Mouse (Mus musculus): ENCODE data around the gene Lrrc4b. TPM values are rescaled to one million over a fixed set of nuclear protein-coding genes. Genes with fewer than 3 reads are reported as not detected.
A peak's percentile ranks its signal among the peaks of the same experiment; 100 is the strongest.

Lrrc4b gene
- polyA plus RNA-seq, 1 experiment = 0.22 TPM

- 36% methylated on average over 12 of the region's 12 CpGs for WGBS
Observed at GRCm38 (mm10) chr7:44446070-44446855, 17.4 kb downstream of the Lrrc4b start.

DNA sequence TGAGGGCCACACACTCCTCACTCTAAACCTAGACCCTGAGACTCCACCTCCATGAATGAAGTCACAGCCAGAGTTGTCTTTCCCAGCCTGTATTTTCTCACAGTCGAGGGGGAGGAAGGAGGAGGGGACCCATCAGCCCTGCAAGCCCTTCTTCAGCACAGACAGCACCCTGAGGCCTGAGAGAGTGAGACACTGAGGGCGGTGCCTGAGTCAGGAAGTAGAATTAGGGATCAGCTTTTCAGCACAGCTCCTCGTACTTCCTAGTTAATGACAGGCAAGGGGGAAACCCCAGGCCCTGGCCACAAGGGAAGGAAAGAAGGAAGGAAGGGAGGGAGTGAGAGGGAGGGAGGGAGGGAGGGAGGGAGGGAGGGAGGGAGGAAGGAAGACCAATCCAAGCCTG lies 24.4 kb downstream of the Lrrc4b start:
- H3K27me3 ChIP-seq (ENCODE audit: control insufficient read depth, insufficient read depth, low read length) = no peaks in the 10 kb centered on the region
- H3K27ac ChIP-seq (ENCODE audit: insufficient read depth, low read length) = no peak overlapping the region
- WGBS = 2% methylated on average over 3 of the region's 3 CpGs
- no peaks in the 10 kb centered on the region for H3K4me1 ChIP-seq (ENCODE audit: control insufficient read depth, insufficient read depth, insufficient read length)
- TF ChIP-seq POLR2A (IDR thresholded peaks at IDR 0.05; ENCODE audit: low read depth, low read length) (no peak), CTCF (IDR thresholded peaks at IDR 0.05; ENCODE audit: extremely low read depth, insufficient read depth, insufficient read length, insufficient replicate concordance) (no peak)
- H3K36me3 ChIP-seq (ENCODE audit: control insufficient read depth, insufficient read depth, low read length) = no peaks in the 10 kb centered on the region
- DNase-seq (ENCODE audit: low read depth in 1 of 2, low spot score in 2 of 2) = no peak
- H3K4me3 ChIP-seq (ENCODE audit: extremely low read depth, insufficient read depth, insufficient read length) = no peak overlapping the region

More at GRCm38 (mm10) chr7:44446070-44446855, 17.4 kb downstream of the Lrrc4b start:
- Histone ChIP-seq H3K27ac (ENCODE audit: insufficient read depth, low read length) (no peak overlapping the region), H3K36me3 (ENCODE audit: control insufficient read depth, insufficient read depth, low read length) (no peaks in the 10 kb centered on the region), H3K4me3 (ENCODE audit: extremely low read depth, insufficient read depth, insufficient read length) (no peak overlapping the region), H3K4me1 (ENCODE audit: control insufficient read depth, insufficient read depth, insufficient read length) (no peaks in the 10 kb centered on the region), H3K27me3 (ENCODE audit: control insufficient read depth, insufficient read depth, low read length) (peaks cover 15% of the 10 kb centered on the region)
- DNase-seq (ENCODE audit: low read depth in 1 of 2, low spot score in 2 of 2) = no peak
- TF ChIP-seq CTCF (IDR thresholded peaks at IDR 0.05; ENCODE audit: extremely low read depth, insufficient read depth, insufficient read length, insufficient replicate concordance) = no peak
- no peak for TF ChIP-seq POLR2A (IDR thresholded peaks at IDR 0.05; ENCODE audit: low read depth, low read length)

DNA sequence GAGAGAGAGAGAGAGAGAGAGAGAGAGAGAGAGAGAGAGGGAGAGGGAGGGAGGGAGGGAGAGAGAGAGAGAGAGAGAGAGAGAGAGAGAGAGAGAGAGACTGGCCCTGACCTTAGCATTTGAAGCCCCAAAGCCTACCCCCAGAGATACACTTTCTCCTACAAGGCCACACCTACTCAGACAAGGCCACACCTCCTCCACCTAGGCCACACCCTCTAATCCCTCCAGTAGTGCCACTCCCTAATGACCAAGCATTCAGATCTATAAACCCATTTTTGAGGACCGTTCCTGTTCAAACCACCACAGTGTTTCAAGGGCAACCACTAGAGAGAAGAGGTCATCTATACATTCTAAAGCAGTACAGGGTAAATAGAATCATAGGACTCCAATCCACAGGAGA lies 27.5 kb downstream of the Lrrc4b start:
- no peaks in the 10 kb centered on the region for H3K27me3 ChIP-seq (ENCODE audit: control insufficient read depth, insufficient read depth, low read length)
- H3K36me3 ChIP-seq (ENCODE audit: control insufficient read depth, insufficient read depth, low read length) = no peaks in the 10 kb centered on the region
- DNase-seq (ENCODE audit: low read depth in 1 of 2, low spot score in 2 of 2) = peak in 1 of 2 experiments; percentile 1
- H3K4me3 ChIP-seq (ENCODE audit: extremely low read depth, insufficient read depth, insufficient read length) = no peak overlapping the region
- no peaks in the 10 kb centered on the region for H3K4me1 ChIP-seq (ENCODE audit: control insufficient read depth, insufficient read depth, insufficient read length)
- WGBS = 78% methylated on average over 1 of the region's 1 CpGs
- no peak overlapping the region for H3K27ac ChIP-seq (ENCODE audit: insufficient read depth, low read length)
- TF ChIP-seq POLR2A (IDR thresholded peaks at IDR 0.05; ENCODE audit: low read depth, low read length) = no peak
- TF ChIP-seq CTCF (IDR thresholded peaks at IDR 0.05; ENCODE audit: extremely low read depth, insufficient read depth, insufficient read length, insufficient replicate concordance) = no peak

DNA sequence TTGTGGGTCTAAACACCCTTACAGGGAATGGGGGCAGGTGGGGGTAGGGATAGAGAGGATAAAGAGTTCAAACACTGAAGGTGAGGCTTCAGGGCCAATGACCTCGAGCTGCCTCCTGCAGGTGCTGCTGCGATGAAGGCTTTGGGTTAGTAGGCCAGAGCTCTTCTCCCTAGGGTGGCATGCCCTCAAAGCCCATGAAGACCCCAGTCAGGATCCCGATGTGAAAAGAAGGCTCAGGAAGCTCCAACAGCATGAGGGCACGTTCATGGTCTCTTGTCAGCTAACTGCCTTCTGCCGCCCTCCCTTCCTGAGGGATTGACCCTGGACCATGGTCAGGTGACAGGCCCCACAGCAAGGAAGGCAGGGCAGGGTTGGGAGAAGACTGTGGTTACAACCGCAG lies 31.2 kb downstream of the Lrrc4b start:
- H3K27ac ChIP-seq (ENCODE audit: insufficient read depth, low read length) = no peak overlapping the region
- no peak for DNase-seq (ENCODE audit: low read depth in 1 of 2, low spot score in 2 of 2)
- WGBS = 66% methylated on average over 6 of the region's 6 CpGs
- no peaks in the 10 kb centered on the region for H3K36me3 ChIP-seq (ENCODE audit: control insufficient read depth, insufficient read depth, low read length)
- H3K27me3 ChIP-seq (ENCODE audit: control insufficient read depth, insufficient read depth, low read length) = peaks cover 8% of the 10 kb centered on the region; the same call in 1 of the 2 replicates
- no peak overlapping the region for H3K4me3 ChIP-seq (ENCODE audit: extremely low read depth, insufficient read depth, insufficient read length)
- TF ChIP-seq POLR2A (IDR thresholded peaks at IDR 0.05; ENCODE audit: low read depth, low read length) (no peak), CTCF (IDR thresholded peaks at IDR 0.05; ENCODE audit: extremely low read depth, insufficient read depth, insufficient read length, insufficient replicate concordance) (no peak)
- no peaks in the 10 kb centered on the region for H3K4me1 ChIP-seq (ENCODE audit: control insufficient read depth, insufficient read depth, insufficient read length)

DNA sequence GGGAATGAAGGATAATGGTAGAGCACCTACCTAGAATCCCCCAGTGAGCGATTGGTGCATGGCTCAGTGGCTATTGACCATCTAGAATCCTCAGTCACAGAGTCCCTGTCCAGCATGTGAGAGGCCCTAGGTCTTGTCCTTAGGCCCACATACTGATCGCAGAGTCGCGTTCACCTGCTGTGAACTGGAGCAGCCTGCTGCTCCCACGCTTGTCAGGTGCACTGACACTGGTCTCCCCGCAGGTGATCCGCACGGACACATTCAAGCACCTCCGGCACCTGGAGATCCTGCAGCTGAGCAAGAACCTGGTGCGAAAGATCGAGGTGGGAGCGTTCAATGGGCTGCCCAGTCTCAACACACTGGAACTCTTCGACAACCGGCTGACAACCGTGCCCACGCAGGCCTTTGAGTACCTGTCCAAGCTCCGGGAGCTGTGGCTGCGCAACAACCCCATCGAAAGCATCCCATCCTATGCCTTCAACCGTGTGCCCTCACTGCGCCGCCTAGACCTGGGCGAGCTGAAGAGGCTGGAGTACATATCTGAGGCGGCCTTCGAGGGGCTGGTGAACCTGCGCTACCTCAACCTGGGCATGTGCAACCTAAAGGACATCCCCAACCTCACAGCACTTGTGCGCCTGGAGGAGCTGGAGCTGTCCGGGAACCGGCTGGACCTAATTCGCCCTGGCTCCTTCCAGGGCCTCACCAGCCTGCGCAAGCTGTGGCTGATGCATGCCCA lies 32.1 kb downstream of the Lrrc4b start:
- DNase-seq (ENCODE audit: low read depth in 1 of 2, low spot score in 2 of 2) = no peak
- Histone ChIP-seq H3K36me3 (ENCODE audit: control insufficient read depth, insufficient read depth, low read length) (no peaks in the 10 kb centered on the region), H3K4me1 (ENCODE audit: control insufficient read depth, insufficient read depth, insufficient read length) (no peaks in the 10 kb centered on the region), H3K27me3 (ENCODE audit: control insufficient read depth, insufficient read depth, low read length) (peaks cover 8% of the 10 kb centered on the region; the same call in 1 of the 2 replicates), H3K4me3 (ENCODE audit: extremely low read depth, insufficient read depth, insufficient read length) (no peak overlapping the region), H3K27ac (ENCODE audit: insufficient read depth, low read length) (no peak overlapping the region)
- TF ChIP-seq POLR2A (IDR thresholded peaks at IDR 0.05; ENCODE audit: low read depth, low read length) (no peak), CTCF (IDR thresholded peaks at IDR 0.05; ENCODE audit: extremely low read depth, insufficient read depth, insufficient read length, insufficient replicate concordance) (no peak)
- WGBS = 75% methylated on average over 31 of the region's 31 CpGs

DNA sequence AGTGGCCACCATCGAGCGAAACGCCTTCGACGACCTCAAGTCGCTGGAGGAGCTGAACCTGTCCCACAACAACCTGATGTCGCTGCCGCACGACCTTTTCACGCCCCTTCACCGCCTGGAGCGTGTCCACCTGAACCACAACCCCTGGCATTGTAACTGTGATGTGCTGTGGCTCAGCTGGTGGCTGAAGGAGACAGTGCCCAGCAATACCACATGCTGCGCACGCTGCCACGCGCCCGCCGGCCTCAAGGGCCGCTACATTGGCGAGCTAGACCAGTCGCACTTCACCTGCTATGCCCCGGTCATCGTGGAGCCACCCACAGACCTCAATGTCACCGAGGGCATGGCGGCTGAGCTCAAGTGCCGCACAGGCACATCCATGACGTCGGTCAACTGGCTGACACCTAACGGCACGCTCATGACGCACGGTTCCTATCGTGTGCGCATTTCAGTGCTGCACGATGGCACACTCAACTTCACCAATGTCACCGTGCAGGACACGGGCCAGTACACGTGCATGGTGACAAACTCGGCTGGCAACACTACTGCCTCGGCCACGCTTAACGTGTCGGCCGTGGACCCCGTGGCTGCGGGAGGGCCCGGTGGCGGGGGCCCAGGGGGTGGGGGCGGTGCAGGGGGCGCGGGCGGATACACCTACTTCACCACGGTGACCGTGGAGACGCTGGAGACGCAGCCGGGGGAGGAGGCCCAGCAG lies 32.8 kb downstream of the Lrrc4b start:
- H3K4me1 ChIP-seq (ENCODE audit: control insufficient read depth, insufficient read depth, insufficient read length) = no peaks in the 10 kb centered on the region
- H3K36me3 ChIP-seq (ENCODE audit: control insufficient read depth, insufficient read depth, low read length) = no peaks in the 10 kb centered on the region
- H3K27me3 ChIP-seq (ENCODE audit: control insufficient read depth, insufficient read depth, low read length) = peaks cover 8% of the 10 kb centered on the region; the same call in 1 of the 2 replicates
- H3K4me3 ChIP-seq (ENCODE audit: extremely low read depth, insufficient read depth, insufficient read length) = no peak overlapping the region
- WGBS = 52% methylated on average over 57 of the region's 57 CpGs
- no peak overlapping the region for H3K27ac ChIP-seq (ENCODE audit: insufficient read depth, low read length)
- no peak for TF ChIP-seq CTCF (IDR thresholded peaks at IDR 0.05; ENCODE audit: extremely low read depth, insufficient read depth, insufficient read length, insufficient replicate concordance)
- no peak for TF ChIP-seq POLR2A (IDR thresholded peaks at IDR 0.05; ENCODE audit: low read depth, low read length)
- DNase-seq (ENCODE audit: low read depth in 1 of 2, low spot score in 2 of 2) = no peak

Measured in spleen, adult 2 months (tissue).